9 mouse cellular contexts compared by ENCODE assay signal in the genomic region with DNA sequence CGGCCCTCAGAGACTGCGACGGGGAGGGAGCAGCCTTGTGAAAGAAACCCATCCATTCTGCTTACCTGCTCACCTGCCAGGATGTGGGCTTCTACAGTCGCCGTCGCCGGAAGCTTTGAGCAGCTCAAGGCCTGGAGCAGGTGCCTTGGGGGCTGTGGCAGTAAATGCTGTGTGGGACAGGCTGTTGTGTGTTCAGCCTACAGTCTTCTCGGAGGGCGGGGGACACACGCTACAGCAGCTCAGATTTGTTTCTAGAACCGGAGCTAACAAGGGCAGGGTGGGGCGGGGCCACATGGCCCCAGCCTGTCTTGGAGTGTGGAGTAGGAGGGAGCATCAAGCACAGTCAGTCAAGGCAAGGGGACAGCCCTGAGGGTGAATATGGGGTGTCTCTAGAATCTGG. TPM values are rescaled to one million over a fixed set of nuclear protein-coding genes. Genes with fewer than 3 reads are reported as not detected.
DNase-seq lines count a peak whose midpoint lies in the region; ATAC-seq and TF ChIP-seq lines count a peak whose summit lies in the region.
"Had no signal": no experiment of that assay in that cellular context is flagged by ENCODE, and none has a peak within 500 bp of the region (broad histone marks: within the 10 kb centered on the region; RNA-seq: fewer than 3 reads in every experiment).

A gene (minus strand): TSS at position 256 of the 400 bp plus-strand sequence.

- in situ Hi-C loops in CH12.LX (cut with MboI; ENCODE audit: low pct_ligation_motif_present, low pct_unique_long_range_greater_than_20kb, low sequenced_read_pairs): no loop called here

- ATAC-seq in hindbrain, embryonic 16.5 days: no peak
- ATAC-seq in hindbrain, embryonic 14.5 days (ENCODE audit: low FRiP score): no peak
- no peak for ATAC-seq in limb, embryonic 15.5 days (ENCODE audit: insufficient number of reproducible peaks, low FRiP score, low TSS enrichment, low read depth)
- no peak for ATAC-seq in midbrain, embryonic 16.5 days
- ATAC-seq in midbrain, embryonic 13.5 days: no peak

- no peak for TF ChIP-seq EP300 in CH12.LX (IDR thresholded peaks at IDR 0.05; ENCODE audit: low read length)

- DNase-seq in hindbrain, embryonic 14.5 days (ENCODE audit: low spot score): no peak
- no peak for DNase-seq in CH12.LX (ENCODE audit: extremely low read depth)
- peak; percentile 41 for DNase-seq in brain, adult 2 months (ENCODE audit: low read depth, low spot score)
- DNase-seq in frontal cortex, postnatal 36 days (ENCODE audit: low spot score in 2 of 2): no peak

- dilution Hi-C loops in CH12.LX (cut with MboI; ENCODE audit: extremely low pct_ligation_motif_present, extremely low pct_unique_long_range_greater_than_20kb, low sequenced_read_pairs): no loop called here

- H3K4me1 ChIP-seq in hindbrain, embryonic 16.5 days (ENCODE audit: control insufficient read depth, insufficient read depth, low read depth, low read length): no peaks in the 10 kb centered on the region
- H3K4me1 ChIP-seq in hindbrain, embryonic 14.5 days (replicated peaks; ENCODE audit: control insufficient read depth, insufficient read depth, low read length): no peaks in the 10 kb centered on the region
- H3K4me1 ChIP-seq in CH12.LX (ENCODE audit: control insufficient read depth in 1 of 2, insufficient read depth in 2 of 2): peaks cover 3 to 47% of the 10 kb centered on the region in 2 experiments
- H3K4me1 ChIP-seq in limb, embryonic 15.5 days: peaks cover 33% of the 10 kb centered on the region
- H3K4me1 ChIP-seq in midbrain, embryonic 16.5 days (ENCODE audit: control insufficient read depth, insufficient read depth, low read length): no peaks in the 10 kb centered on the region
- H3K4me1 ChIP-seq in midbrain, embryonic 13.5 days (replicated peaks): no peaks in the 10 kb centered on the region
- H3K4me1 ChIP-seq: midbrain, embryonic 12.5 days had no signal

- H3K4me2 ChIP-seq in hindbrain, embryonic 16.5 days (ENCODE audit: low read length): no peak within 1 kb of the TSS; the same call in 1 of the 2 replicates
- H3K4me2 ChIP-seq in hindbrain, embryonic 14.5 days (replicated peaks): no peak within 1 kb of the TSS
- H3K4me2 ChIP-seq in CH12.LX (ENCODE audit: insufficient read depth, low read depth, poor library complexity, severe bottlenecking): peak within 1 kb of the TSS; percentile 54; the same call in 1 of the 2 replicates
- H3K4me2 ChIP-seq in limb, embryonic 15.5 days: no peak within 1 kb of the TSS
- H3K4me2 ChIP-seq in midbrain, embryonic 16.5 days (ENCODE audit: low read length): no peak within 1 kb of the TSS
- no peak within 1 kb of the TSS for H3K4me2 ChIP-seq in midbrain, embryonic 13.5 days (replicated peaks)
- H3K4me2 ChIP-seq: midbrain, embryonic 12.5 days had no signal

- no peaks in the 10 kb centered on the region for H3K27me3 ChIP-seq in hindbrain, embryonic 16.5 days (replicated peaks; ENCODE audit: control insufficient read depth, insufficient read depth, low read length)
- H3K27me3 ChIP-seq in hindbrain, embryonic 14.5 days (ENCODE audit: control insufficient read depth, insufficient read depth, low read length): no peaks in the 10 kb centered on the region
- no peaks in the 10 kb centered on the region for H3K27me3 ChIP-seq in CH12.LX (replicated peaks)
- no peaks in the 10 kb centered on the region for H3K27me3 ChIP-seq in limb, embryonic 15.5 days
- no peaks in the 10 kb centered on the region for H3K27me3 ChIP-seq in midbrain, embryonic 16.5 days (ENCODE audit: control insufficient read depth, insufficient read depth, low read depth, low read length)
- H3K27me3 ChIP-seq in midbrain, embryonic 13.5 days: no peaks in the 10 kb centered on the region
- H3K27me3 ChIP-seq: midbrain, embryonic 12.5 days had no signal

- H3K9me3 ChIP-seq in hindbrain, embryonic 16.5 days (ENCODE audit: control insufficient read depth, low read length): no peaks in the 10 kb centered on the region
- H3K9me3 ChIP-seq in hindbrain, embryonic 14.5 days (ENCODE audit: control insufficient read depth, low read length): no peaks in the 10 kb centered on the region
- H3K9me3 ChIP-seq in CH12.LX (replicated peaks; ENCODE audit: low read length): no peaks in the 10 kb centered on the region
- no peaks in the 10 kb centered on the region for H3K9me3 ChIP-seq in limb, embryonic 15.5 days
- no peaks in the 10 kb centered on the region for H3K9me3 ChIP-seq in midbrain, embryonic 16.5 days (replicated peaks; ENCODE audit: control insufficient read depth, low read length, poor library complexity, severe bottlenecking)
- H3K9me3 ChIP-seq in midbrain, embryonic 13.5 days: no peaks in the 10 kb centered on the region
- H3K9me3 ChIP-seq: midbrain, embryonic 12.5 days had no signal

- H3K9ac ChIP-seq in hindbrain, embryonic 16.5 days (ENCODE audit: low read depth, low read length): peak within 1 kb of the TSS; percentile 23; the same call in 1 of the 2 replicates
- H3K9ac ChIP-seq in hindbrain, embryonic 14.5 days: no peak within 1 kb of the TSS
- H3K9ac ChIP-seq in CH12.LX (ENCODE audit: insufficient read depth, low read depth): no peak within 1 kb of the TSS
- H3K9ac ChIP-seq in limb, embryonic 15.5 days: no peak within 1 kb of the TSS
- no peak within 1 kb of the TSS for H3K9ac ChIP-seq in midbrain, embryonic 16.5 days (ENCODE audit: low read depth, low read length)
- H3K9ac ChIP-seq in midbrain, embryonic 13.5 days (replicated peaks): no peak within 1 kb of the TSS
- H3K9ac ChIP-seq: midbrain, embryonic 12.5 days had no signal

- no peak within 1 kb of the TSS for H3K27ac ChIP-seq in hindbrain, embryonic 16.5 days (ENCODE audit: low read depth, low read length)
- no peak within 1 kb of the TSS for H3K27ac ChIP-seq in hindbrain, embryonic 14.5 days
- H3K27ac ChIP-seq in CH12.LX (ENCODE audit: insufficient read depth, low read depth): no peak within 1 kb of the TSS
- H3K27ac ChIP-seq in limb, embryonic 15.5 days: no peak within 1 kb of the TSS
- H3K27ac ChIP-seq in midbrain, embryonic 16.5 days (ENCODE audit: low read length): no peak within 1 kb of the TSS
- no peak within 1 kb of the TSS for H3K27ac ChIP-seq in midbrain, embryonic 13.5 days
- H3K27ac ChIP-seq: midbrain, embryonic 12.5 days had no signal

- peaks cover 9% of the 10 kb centered on the region for H3K36me3 ChIP-seq in hindbrain, embryonic 16.5 days (ENCODE audit: control insufficient read depth, insufficient read depth, low read length)
- peaks cover 25% of the 10 kb centered on the region for H3K36me3 ChIP-seq in hindbrain, embryonic 14.5 days (replicated peaks; ENCODE audit: control insufficient read depth, insufficient read depth)
- H3K36me3 ChIP-seq in CH12.LX (replicated peaks in 1 of 2; ENCODE audit: control insufficient read depth in 1 of 2, insufficient read depth in 1 of 2, low read length in 1 of 2): peaks cover 17 to 21% of the 10 kb centered on the region in 2 experiments
- H3K36me3 ChIP-seq in limb, embryonic 15.5 days: peaks cover 18% of the 10 kb centered on the region
- peaks cover 2% of the 10 kb centered on the region; the same call in 1 of the 2 replicates for H3K36me3 ChIP-seq in midbrain, embryonic 16.5 days (ENCODE audit: control insufficient read depth, insufficient read depth, low read length)
- H3K36me3 ChIP-seq in midbrain, embryonic 13.5 days: peaks cover 24% of the 10 kb centered on the region

- H3K79me2 ChIP-seq in CH12.LX (replicated peaks; ENCODE audit: control insufficient read depth, extremely low read depth, insufficient read depth, poor library complexity, severe bottlenecking): no peaks in the 10 kb centered on the region

- TF ChIP-seq RAD21 in CH12.LX (IDR thresholded peaks at IDR 0.05; ENCODE audit: low read depth, low read length): no peak

- H3K4me3 ChIP-seq in hindbrain, embryonic 16.5 days (ENCODE audit: low read length): no peak within 1 kb of the TSS
- no peak within 1 kb of the TSS for H3K4me3 ChIP-seq in hindbrain, embryonic 14.5 days (replicated peaks; ENCODE audit: low read length)
- H3K4me3 ChIP-seq in CH12.LX (replicated peaks in 1 of 3; ENCODE audit: low read depth in 2 of 3, low read length in 2 of 3, poor library complexity in 1 of 3): no peak within 1 kb of the TSS
- H3K4me3 ChIP-seq in limb, embryonic 15.5 days: peak within 1 kb of the TSS; percentile 9; the same call in 1 of the 2 replicates
- no peak within 1 kb of the TSS for H3K4me3 ChIP-seq in midbrain, embryonic 16.5 days (ENCODE audit: low read depth, low read length)
- H3K4me3 ChIP-seq in midbrain, embryonic 13.5 days (replicated peaks): no peak within 1 kb of the TSS
- H3K4me3 ChIP-seq: midbrain, embryonic 12.5 days had no signal

- no peak for TF ChIP-seq POLR2A in CH12.LX (IDR thresholded peaks at IDR 0.05; ENCODE audit: low read depth, low read length)

- WGBS in hindbrain, embryonic 16.5 days: 43% methylated on average over 12 of the region's 12 CpGs
- 45% methylated on average over 12 of the region's 12 CpGs for WGBS in hindbrain, embryonic 14.5 days
- 28% methylated on average over 12 of the region's 12 CpGs for WGBS in limb, embryonic 15.5 days
- 42% methylated on average over 12 of the region's 12 CpGs for whole genome bisulfite sequencing in midbrain, embryonic 16.5 days
- 47% methylated on average over 12 of the region's 12 CpGs for WGBS in midbrain, embryonic 13.5 days

- no peak for TF ChIP-seq CTCF in CH12.LX (conservative IDR thresholded peaks at IDR 0.05 in 1 of 2, IDR thresholded peaks at IDR 0.05 in 1 of 2; ENCODE audit: low read depth in 2 of 2, low read length in 2 of 2)

TF ChIP-seq in CH12.LX, 34 proteins besides CTCF, POLR2A, EP300 and RAD21:
- TF ChIP-seq TCF12 (IDR thresholded peaks at IDR 0.05; ENCODE audit: low read depth, low read length): 0 out of 2 replicates have a peak, but pooled peaks have one; percentile 2
- no peak for TF ChIP-seq NELFE (IDR thresholded peaks at IDR 0.05; ENCODE audit: low read depth, low read length)
TF ChIP-seq in CH12.LX: peak in this region for 1.

RNA-seq across cellular contexts. Expression of the gene that starts here (rescaled TPM):
- 7.7 and 8.8 TPM in 2 replicates for polyA plus RNA-seq in hindbrain, embryonic 16.5 days (2015; fragmentation: Nextera tagmentation; extraction: Ambion mirVana)
- 5.4 and 6.1 TPM in 2 replicates for polyA plus RNA-seq in hindbrain, embryonic 14.5 days (2014; fragmentation: Nextera tagmentation; extraction: Ambion mirVana)
- total RNA-seq in CH12.LX (2012; rRNA removed) (0.21 TPM in 1 of 2 replicates, not detected in the other), CH12.LX (2014; rRNA removed) (not detected in 2 replicates)
- not detected in 2 replicates for polyA plus RNA-seq in CH12.LX (2012; ENCODE audit: insufficient read length, low read depth)
- polyA plus RNA-seq in limb, embryonic 15.5 days (2015; fragmentation: Nextera tagmentation; extraction: Ambion mirVana): 5.0 and 5.3 TPM in 2 replicates
- 6.9 and 7.7 TPM in 2 replicates for polyA plus RNA-seq in midbrain, embryonic 16.5 days (2015; fragmentation: Nextera tagmentation; extraction: Ambion mirVana)
- 2.2 and 2.7 TPM in 2 replicates for polyA plus RNA-seq in midbrain, embryonic 13.5 days (2015; fragmentation: Nextera tagmentation; extraction: Ambion mirVana)
